Mouse (Mus musculus): ENCODE measurements around the gene Slc25a13. TPM values are rescaled to one million over a fixed set of nuclear protein-coding genes. Genes with fewer than 3 reads are reported as not detected.

The Slc25a13 gene
- polyA plus RNA-seq, 1 experiment from 2014 or later, result 54.3 TPM

GRCm38 (mm10) chr6:6143525-6143924, 73.4 kb downstream of the Slc25a13 start:
- ATAC-seq (replicated peaks; ENCODE audit: extremely low read depth, insufficient read depth, low FRiP score), result no peak
- 46% methylated on average over 7 of the region's 7 CpGs for WGBS

GRCm38 (mm10) chr6:6140370-6140769, 76.6 kb downstream of the Slc25a13 start:
- no peak for ATAC-seq (replicated peaks; ENCODE audit: extremely low read depth, insufficient read depth, low FRiP score)
- no peak overlapping the region for H3K4me3 ChIP-seq (ENCODE audit: low read length)
- no peak overlapping the region for H3K4me2 ChIP-seq (ENCODE audit: low read depth, low read length)
- H3K9me3 ChIP-seq (replicated peaks; ENCODE audit: control insufficient read depth, low read length), result peaks cover 8% of the 10 kb centered on the region
- no peaks in the 10 kb centered on the region for H3K4me1 ChIP-seq (ENCODE audit: control insufficient read depth, insufficient read depth, low read length)
- H3K36me3 ChIP-seq (ENCODE audit: control insufficient read depth, insufficient read depth), result peaks cover 6% of the 10 kb centered on the region; the same call in 1 of the 2 replicates
- H3K27ac ChIP-seq (ENCODE audit: low read length), result no peak overlapping the region
- 72% methylated on average over 3 of the region's 3 CpGs for WGBS
- no peaks in the 10 kb centered on the region for H3K27me3 ChIP-seq (ENCODE audit: control insufficient read depth, insufficient read depth, low read length)
- no peak overlapping the region for H3K9ac ChIP-seq (ENCODE audit: low read length)

More at GRCm38 (mm10) chr6:6143525-6143924, 73.4 kb downstream of the Slc25a13 start:
- H3K9me3 ChIP-seq (replicated peaks; ENCODE audit: control insufficient read depth, low read length), result 0 out of 2 replicates have a peak, but pooled peaks cover 3% of the 10 kb centered on the region
- no peak overlapping the region for H3K4me2 ChIP-seq (ENCODE audit: low read depth, low read length)
- no peak overlapping the region for H3K27ac ChIP-seq (ENCODE audit: low read length)
- no peak overlapping the region for H3K9ac ChIP-seq (ENCODE audit: low read length)
- no peak overlapping the region for H3K4me3 ChIP-seq (ENCODE audit: low read length)
- no peaks in the 10 kb centered on the region for H3K4me1 ChIP-seq (ENCODE audit: control insufficient read depth, insufficient read depth, low read length)
- H3K27me3 ChIP-seq (ENCODE audit: control insufficient read depth, insufficient read depth, low read length), result no peaks in the 10 kb centered on the region
- peaks cover 3% of the 10 kb centered on the region for H3K36me3 ChIP-seq (ENCODE audit: control insufficient read depth, insufficient read depth)

GRCm38 (mm10) chr6:6139061-6139460, 77.9 kb downstream of the Slc25a13 start:
- 97% methylated on average over 5 of the region's 5 CpGs for WGBS
- no peaks in the 10 kb centered on the region for H3K27me3 ChIP-seq (ENCODE audit: control insufficient read depth, insufficient read depth, low read length)
- no peaks in the 10 kb centered on the region for H3K4me1 ChIP-seq (ENCODE audit: control insufficient read depth, insufficient read depth, low read length)
- no peak overlapping the region for H3K27ac ChIP-seq (ENCODE audit: low read length)
- no peak overlapping the region for H3K4me3 ChIP-seq (ENCODE audit: low read length)
- H3K36me3 ChIP-seq (ENCODE audit: control insufficient read depth, insufficient read depth), result peaks cover 6% of the 10 kb centered on the region; the same call in 1 of the 2 replicates
- no peak overlapping the region for H3K4me2 ChIP-seq (ENCODE audit: low read depth, low read length)
- peaks cover 8% of the 10 kb centered on the region for H3K9me3 ChIP-seq (replicated peaks; ENCODE audit: control insufficient read depth, low read length)
- H3K9ac ChIP-seq (ENCODE audit: low read length), result no peak overlapping the region
- no peak for ATAC-seq (replicated peaks; ENCODE audit: extremely low read depth, insufficient read depth, low FRiP score)

GRCm38 (mm10) chr6:6136812-6137211, 80.2 kb downstream of the Slc25a13 start:
- no peak overlapping the region for H3K4me3 ChIP-seq (ENCODE audit: low read length)
- no peaks in the 10 kb centered on the region for H3K4me1 ChIP-seq (ENCODE audit: control insufficient read depth, insufficient read depth, low read length)
- 92% methylated on average over 3 of the region's 3 CpGs for WGBS
- peaks cover 6% of the 10 kb centered on the region; the same call in 1 of the 2 replicates for H3K36me3 ChIP-seq (ENCODE audit: control insufficient read depth, insufficient read depth)
- no peak overlapping the region for H3K9ac ChIP-seq (ENCODE audit: low read length)
- peaks cover 8% of the 10 kb centered on the region for H3K9me3 ChIP-seq (replicated peaks; ENCODE audit: control insufficient read depth, low read length)
- no peak overlapping the region for H3K4me2 ChIP-seq (ENCODE audit: low read depth, low read length)
- ATAC-seq (replicated peaks; ENCODE audit: extremely low read depth, insufficient read depth, low FRiP score), result no peak
- no peaks in the 10 kb centered on the region for H3K27me3 ChIP-seq (ENCODE audit: control insufficient read depth, insufficient read depth, low read length)
- H3K27ac ChIP-seq (ENCODE audit: low read length), result no peak overlapping the region

- Histone ChIP-seq H3K27me3 (ENCODE audit: control insufficient read depth, insufficient read depth, low read length) (no peaks in the 10 kb centered on the region), H3K9me3 (replicated peaks; ENCODE audit: control insufficient read depth, low read length) (peaks cover 8% of the 10 kb centered on the region), H3K9ac (ENCODE audit: low read length) (no peak overlapping the region), H3K36me3 (ENCODE audit: control insufficient read depth, insufficient read depth) (peaks cover 6% of the 10 kb centered on the region; the same call in 1 of the 2 replicates), H3K4me2 (ENCODE audit: low read depth, low read length) (no peak overlapping the region), H3K4me1 (ENCODE audit: control insufficient read depth, insufficient read depth, low read length) (no peaks in the 10 kb centered on the region), H3K27ac (ENCODE audit: low read length) (no peak overlapping the region), H3K4me3 (ENCODE audit: low read length) (no peak overlapping the region)
- WGBS, result 80% methylated on average over 4 of the region's 4 CpGs
- no peak; the same call in 1 of the 2 replicates for ATAC-seq (replicated peaks; ENCODE audit: extremely low read depth, insufficient read depth, low FRiP score)
Measured at GRCm38 (mm10) chr6:6134935-6135334, 82.0 kb downstream of the Slc25a13 start.

GRCm38 (mm10) chr6:6133556-6134050, 83.4 kb downstream of the Slc25a13 start:
- Histone ChIP-seq H3K36me3 (ENCODE audit: control insufficient read depth, insufficient read depth) (peaks cover 8% of the 10 kb centered on the region; the same call in 1 of the 2 replicates), H3K4me1 (ENCODE audit: control insufficient read depth, insufficient read depth, low read length) (no peaks in the 10 kb centered on the region), H3K9ac (ENCODE audit: low read length) (no peak overlapping the region), H3K4me3 (ENCODE audit: low read length) (no peak overlapping the region), H3K9me3 (replicated peaks; ENCODE audit: control insufficient read depth, low read length) (peaks cover 5% of the 10 kb centered on the region), H3K27ac (ENCODE audit: low read length) (no peak overlapping the region), H3K27me3 (ENCODE audit: control insufficient read depth, insufficient read depth, low read length) (no peaks in the 10 kb centered on the region), H3K4me2 (ENCODE audit: low read depth, low read length) (no peak overlapping the region)
- 87% methylated on average over 8 of the region's 8 CpGs for WGBS
- no peak for ATAC-seq (replicated peaks; ENCODE audit: extremely low read depth, insufficient read depth, low FRiP score)

- no peak overlapping the region for H3K4me2 ChIP-seq (ENCODE audit: low read depth, low read length)
- ATAC-seq (replicated peaks; ENCODE audit: extremely low read depth, insufficient read depth, low FRiP score), result no peak
- H3K27ac ChIP-seq (ENCODE audit: low read length), result no peak overlapping the region
- no peak overlapping the region for H3K9ac ChIP-seq (ENCODE audit: low read length)
- 65% methylated on average over 5 of the region's 5 CpGs for WGBS
- H3K9me3 ChIP-seq (replicated peaks; ENCODE audit: control insufficient read depth, low read length), result peaks cover 2% of the 10 kb centered on the region
- no peak overlapping the region for H3K4me3 ChIP-seq (ENCODE audit: low read length)
- H3K36me3 ChIP-seq (ENCODE audit: control insufficient read depth, insufficient read depth), result peaks cover 9% of the 10 kb centered on the region; the same call in 1 of the 2 replicates
- no peaks in the 10 kb centered on the region for H3K27me3 ChIP-seq (ENCODE audit: control insufficient read depth, insufficient read depth, low read length)
- H3K4me1 ChIP-seq (ENCODE audit: control insufficient read depth, insufficient read depth, low read length), result no peaks in the 10 kb centered on the region
Measured at GRCm38 (mm10) chr6:6132047-6132446, 84.9 kb downstream of the Slc25a13 start.

- ATAC-seq (replicated peaks; ENCODE audit: extremely low read depth, insufficient read depth, low FRiP score), result no peak
- H3K27ac ChIP-seq (ENCODE audit: low read length), result no peak overlapping the region
- no peak overlapping the region for H3K9ac ChIP-seq (ENCODE audit: low read length)
- H3K4me3 ChIP-seq (ENCODE audit: low read length), result no peak overlapping the region
- H3K9me3 ChIP-seq (replicated peaks; ENCODE audit: control insufficient read depth, low read length), result no peaks in the 10 kb centered on the region
- 0 out of 2 replicates have a peak, but pooled peaks cover 6% of the 10 kb centered on the region for H3K36me3 ChIP-seq (ENCODE audit: control insufficient read depth, insufficient read depth)
- no peaks in the 10 kb centered on the region for H3K4me1 ChIP-seq (ENCODE audit: control insufficient read depth, insufficient read depth, low read length)
- H3K27me3 ChIP-seq (ENCODE audit: control insufficient read depth, insufficient read depth, low read length), result no peaks in the 10 kb centered on the region
- H3K4me2 ChIP-seq (ENCODE audit: low read depth, low read length), result no peak overlapping the region
- 86% methylated on average over 3 of the region's 3 CpGs for WGBS
Measured at GRCm38 (mm10) chr6:6125620-6126019, 91.4 kb downstream of the Slc25a13 start.

GRCm38 (mm10) chr6:6121904-6122303, 95.1 kb downstream of the Slc25a13 start:
- no peaks in the 10 kb centered on the region for H3K4me1 ChIP-seq (ENCODE audit: control insufficient read depth, insufficient read depth, low read length)
- no peak overlapping the region for H3K27ac ChIP-seq (ENCODE audit: low read length)
- no peak overlapping the region for H3K4me3 ChIP-seq (ENCODE audit: low read length)
- WGBS, result 89% methylated on average over 5 of the region's 5 CpGs
- H3K9me3 ChIP-seq (replicated peaks; ENCODE audit: control insufficient read depth, low read length), result no peaks in the 10 kb centered on the region
- no peak overlapping the region for H3K9ac ChIP-seq (ENCODE audit: low read length)
- no peak overlapping the region for H3K4me2 ChIP-seq (ENCODE audit: low read depth, low read length)
- no peaks in the 10 kb centered on the region for H3K27me3 ChIP-seq (ENCODE audit: control insufficient read depth, insufficient read depth, low read length)
- H3K36me3 ChIP-seq (ENCODE audit: control insufficient read depth, insufficient read depth), result no peaks in the 10 kb centered on the region
- no peak for ATAC-seq (replicated peaks; ENCODE audit: extremely low read depth, insufficient read depth, low FRiP score)
